Mouse (Mus musculus): Measurements from ENCODE around the gene Fam208b.

DNA sequence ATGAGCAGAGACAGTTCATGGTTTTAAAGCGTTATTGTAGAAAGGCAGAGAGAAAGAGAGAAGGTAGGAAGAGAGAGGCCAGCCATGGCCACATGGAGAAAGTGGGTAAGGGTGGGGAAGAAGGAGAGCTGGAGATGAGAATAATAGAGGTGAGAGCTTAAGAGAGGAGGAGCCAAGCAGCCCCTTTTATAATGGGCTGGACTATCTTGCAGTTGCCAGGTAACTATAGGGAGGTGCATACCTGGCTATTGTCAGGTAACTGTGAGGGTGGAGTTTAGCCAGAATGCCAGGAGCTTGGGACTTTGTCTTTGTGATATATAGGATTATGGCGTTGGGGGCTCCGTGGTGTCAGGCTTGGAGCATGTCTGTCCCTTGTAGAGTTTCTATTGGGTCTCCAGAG, 16.2 kb upstream of the Fam208b start:
- no peak for TF ChIP-seq POLR2A (IDR thresholded peaks at IDR 0.05; ENCODE audit: low read depth, low read length)
- TF ChIP-seq CTCF (IDR thresholded peaks at IDR 0.05; ENCODE audit: borderline replicate concordance, insufficient read depth, low read length), result no peak

Data from embryonic fibroblast, embryonic 13.5 days (primary cell).